Mouse (Mus musculus): ENCODE data around the gene Agbl4. TPM values are rescaled to one million over a fixed set of nuclear protein-coding genes. Genes with fewer than 3 reads are reported as not detected.
A peak's percentile ranks its signal among the peaks of the same experiment; 100 is the strongest.

The Agbl4 gene
- total and polyA plus RNA-seq, 2 experiments, result not detected

DNA sequence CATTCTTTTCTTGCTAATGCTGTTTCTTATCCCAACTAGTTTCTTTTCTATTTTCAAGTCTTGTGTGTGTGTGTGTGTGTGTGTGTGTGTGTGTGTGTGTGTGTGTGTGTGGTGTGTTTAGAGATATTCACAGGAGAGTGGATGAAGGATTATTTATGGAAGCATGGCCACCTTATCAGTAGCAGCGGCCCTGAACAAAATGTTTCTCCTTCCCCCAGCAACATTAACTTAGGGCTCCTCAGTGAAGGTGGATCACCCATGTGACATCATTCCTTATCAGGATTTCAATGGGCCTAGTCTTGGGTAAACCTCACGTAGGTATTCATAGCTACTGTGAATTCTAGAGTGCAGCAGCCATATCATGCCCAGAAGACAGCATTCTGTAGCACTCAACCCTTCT lies 22.8 kb downstream of the Agbl4 start:
- Histone ChIP-seq H3K9ac (ENCODE audit: low read depth, low read length) (no peak overlapping the region), H3K4me1 (ENCODE audit: control insufficient read depth, insufficient read depth, low read length) (no peaks in the 10 kb centered on the region), H3K36me3 (ENCODE audit: control insufficient read depth, insufficient read depth, low read length) (no peaks in the 10 kb centered on the region), H3K27me3 (ENCODE audit: control insufficient read depth, insufficient read depth, low read length) (no peaks in the 10 kb centered on the region), H3K27ac (replicated peaks; ENCODE audit: insufficient read depth, low read depth, low read length) (no peak overlapping the region), H3K4me3 (ENCODE audit: insufficient read depth, low read depth, low read length) (no peak overlapping the region), H3K79me2 (ENCODE audit: control insufficient read depth, insufficient read depth, low read length) (no peaks in the 10 kb centered on the region)
- DNase-seq (ENCODE audit: extremely low read depth, low read depth, low spot score), result no peak
- no peak for TF ChIP-seq POLR2A (IDR thresholded peaks at IDR 0.05; ENCODE audit: extremely low read depth, insufficient read depth, low read length)
- no peak for TF ChIP-seq CTCF (IDR thresholded peaks at IDR 0.05; ENCODE audit: low read depth, low read length)
- WGBS, result 49% methylated on average over 2 of the region's 2 CpGs

- Histone ChIP-seq H3K36me3 (ENCODE audit: control insufficient read depth, insufficient read depth, low read length) (no peaks in the 10 kb centered on the region), H3K9ac (ENCODE audit: low read depth, low read length) (no peak overlapping the region), H3K4me3 (ENCODE audit: insufficient read depth, low read depth, low read length) (no peak overlapping the region), H3K27me3 (ENCODE audit: control insufficient read depth, insufficient read depth, low read length) (no peaks in the 10 kb centered on the region), H3K79me2 (ENCODE audit: control insufficient read depth, insufficient read depth, low read length) (no peaks in the 10 kb centered on the region), H3K4me1 (ENCODE audit: control insufficient read depth, insufficient read depth, low read length) (no peaks in the 10 kb centered on the region), H3K27ac (replicated peaks; ENCODE audit: insufficient read depth, low read depth, low read length) (no peak overlapping the region)
- TF ChIP-seq CTCF (IDR thresholded peaks at IDR 0.05; ENCODE audit: low read depth, low read length), result no peak
- TF ChIP-seq POLR2A (IDR thresholded peaks at IDR 0.05; ENCODE audit: extremely low read depth, insufficient read depth, low read length), result no peak
- no peak for DNase-seq (ENCODE audit: extremely low read depth, low read depth, low spot score)
Observed at GRCm38 (mm10) chr4:110427653-110428052, 30.2 kb downstream of the Agbl4 start.

DNA sequence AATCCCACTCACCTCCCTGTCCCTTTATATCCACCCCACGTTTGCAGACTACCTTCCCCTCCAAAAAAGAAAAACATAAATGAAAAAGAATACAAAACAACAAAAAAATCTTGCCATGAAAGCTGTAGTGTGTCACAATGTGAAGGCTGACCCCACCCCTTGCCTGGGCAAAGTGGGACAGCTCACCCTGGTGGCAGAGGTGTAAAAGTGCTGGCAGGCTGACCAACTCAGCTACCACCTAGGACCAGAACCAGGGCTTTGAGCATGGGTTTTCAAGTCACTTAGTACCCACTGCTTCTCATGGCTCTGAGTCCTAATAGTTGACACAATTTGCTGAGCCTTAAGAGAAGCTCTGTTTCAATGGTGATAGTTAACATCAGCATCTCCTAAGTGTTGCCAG lies 96.9 kb downstream of the Agbl4 start:
- 24% methylated on average over 1 of the region's 1 CpGs for WGBS

DNA sequence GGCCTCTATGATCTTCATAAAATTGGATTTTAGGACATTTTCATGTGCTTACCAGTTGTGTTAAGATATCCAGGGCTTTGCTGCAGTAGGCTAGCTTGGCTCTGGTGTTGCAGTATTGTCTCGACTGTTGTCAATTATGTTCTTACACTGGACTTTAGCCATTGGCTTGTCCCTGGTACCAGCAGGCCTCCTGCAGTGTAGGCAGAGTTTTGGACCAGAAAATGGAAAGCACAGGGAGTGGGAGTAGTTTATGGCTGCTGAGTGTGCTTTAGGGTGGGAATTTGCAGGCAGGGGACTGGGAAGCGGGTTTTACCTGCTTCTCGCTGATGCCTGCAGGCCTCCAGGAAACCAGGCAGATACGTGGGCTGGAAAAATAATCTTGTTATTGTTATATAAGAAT lies 132.3 kb downstream of the Agbl4 start:
- no peaks in the 10 kb centered on the region for H3K4me1 ChIP-seq (ENCODE audit: control insufficient read depth, insufficient read depth, low read length)
- H3K4me3 ChIP-seq (ENCODE audit: insufficient read depth, low read depth, low read length), result no peak overlapping the region
- H3K27ac ChIP-seq (replicated peaks; ENCODE audit: insufficient read depth, low read depth, low read length), result no peak overlapping the region
- no peaks in the 10 kb centered on the region for H3K27me3 ChIP-seq (ENCODE audit: control insufficient read depth, insufficient read depth, low read length)
- no peaks in the 10 kb centered on the region for H3K79me2 ChIP-seq (ENCODE audit: control insufficient read depth, insufficient read depth, low read length)
- no peak overlapping the region for H3K9ac ChIP-seq (ENCODE audit: low read depth, low read length)
- TF ChIP-seq CTCF (IDR thresholded peaks at IDR 0.05; ENCODE audit: low read depth, low read length), result no peak
- no peak for TF ChIP-seq POLR2A (IDR thresholded peaks at IDR 0.05; ENCODE audit: extremely low read depth, insufficient read depth, low read length)
- DNase-seq (ENCODE audit: extremely low read depth, low read depth, low spot score), result no peak
- H3K36me3 ChIP-seq (ENCODE audit: control insufficient read depth, insufficient read depth, low read length), result no peaks in the 10 kb centered on the region
- 77% methylated on average over 4 of the region's 4 CpGs for WGBS

More for the DNA sequence above, 96.9 kb downstream of the Agbl4 start:
- Histone ChIP-seq H3K36me3 (ENCODE audit: control insufficient read depth, insufficient read depth, low read length) (no peaks in the 10 kb centered on the region), H3K27me3 (ENCODE audit: control insufficient read depth, insufficient read depth, low read length) (no peaks in the 10 kb centered on the region), H3K4me1 (ENCODE audit: control insufficient read depth, insufficient read depth, low read length) (no peaks in the 10 kb centered on the region), H3K4me3 (ENCODE audit: insufficient read depth, low read depth, low read length) (no peak overlapping the region), H3K9ac (ENCODE audit: low read depth, low read length) (no peak overlapping the region), H3K27ac (replicated peaks; ENCODE audit: insufficient read depth, low read depth, low read length) (no peak overlapping the region), H3K79me2 (ENCODE audit: control insufficient read depth, insufficient read depth, low read length) (no peaks in the 10 kb centered on the region)
- DNase-seq (ENCODE audit: extremely low read depth, low read depth, low spot score), result peak; percentile 7
- TF ChIP-seq CTCF (IDR thresholded peaks at IDR 0.05; ENCODE audit: low read depth, low read length) (peak; percentile 71), POLR2A (IDR thresholded peaks at IDR 0.05; ENCODE audit: extremely low read depth, insufficient read depth, low read length) (no peak)

DNA sequence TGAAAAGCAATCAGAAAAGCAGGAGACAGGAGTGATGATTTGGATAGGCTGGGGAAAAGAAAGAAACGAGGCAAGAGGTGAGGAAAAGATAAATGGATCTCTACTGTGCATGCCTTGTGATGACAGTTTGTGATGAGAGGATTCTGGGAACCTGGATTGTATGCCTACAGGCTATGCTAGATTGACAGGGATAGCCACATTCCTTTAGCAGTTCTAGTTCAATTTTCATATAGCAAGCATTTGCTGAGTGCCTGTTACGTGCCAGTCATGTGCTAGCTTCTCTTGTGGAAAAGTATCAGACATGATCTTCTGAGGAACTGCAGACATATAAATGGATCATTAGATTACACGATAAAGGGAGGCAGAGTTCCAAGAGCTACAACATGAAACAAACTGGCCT lies 151.8 kb downstream of the Agbl4 start:
- H3K9ac ChIP-seq (ENCODE audit: low read depth, low read length), result no peak overlapping the region
- no peak overlapping the region for H3K27ac ChIP-seq (replicated peaks; ENCODE audit: insufficient read depth, low read depth, low read length)
- 52% methylated on average over 3 of the region's 3 CpGs for WGBS
- H3K4me1 ChIP-seq (ENCODE audit: control insufficient read depth, insufficient read depth, low read length), result no peaks in the 10 kb centered on the region
- H3K36me3 ChIP-seq (ENCODE audit: control insufficient read depth, insufficient read depth, low read length), result no peaks in the 10 kb centered on the region
- DNase-seq (ENCODE audit: extremely low read depth, low read depth, low spot score), result no peak
- no peak overlapping the region for H3K4me3 ChIP-seq (ENCODE audit: insufficient read depth, low read depth, low read length)
- TF ChIP-seq CTCF (IDR thresholded peaks at IDR 0.05; ENCODE audit: low read depth, low read length) (no peak), POLR2A (IDR thresholded peaks at IDR 0.05; ENCODE audit: extremely low read depth, insufficient read depth, low read length) (no peak)
- H3K27me3 ChIP-seq (ENCODE audit: control insufficient read depth, insufficient read depth, low read length), result no peaks in the 10 kb centered on the region
- H3K79me2 ChIP-seq (ENCODE audit: control insufficient read depth, insufficient read depth, low read length), result no peaks in the 10 kb centered on the region

DNA sequence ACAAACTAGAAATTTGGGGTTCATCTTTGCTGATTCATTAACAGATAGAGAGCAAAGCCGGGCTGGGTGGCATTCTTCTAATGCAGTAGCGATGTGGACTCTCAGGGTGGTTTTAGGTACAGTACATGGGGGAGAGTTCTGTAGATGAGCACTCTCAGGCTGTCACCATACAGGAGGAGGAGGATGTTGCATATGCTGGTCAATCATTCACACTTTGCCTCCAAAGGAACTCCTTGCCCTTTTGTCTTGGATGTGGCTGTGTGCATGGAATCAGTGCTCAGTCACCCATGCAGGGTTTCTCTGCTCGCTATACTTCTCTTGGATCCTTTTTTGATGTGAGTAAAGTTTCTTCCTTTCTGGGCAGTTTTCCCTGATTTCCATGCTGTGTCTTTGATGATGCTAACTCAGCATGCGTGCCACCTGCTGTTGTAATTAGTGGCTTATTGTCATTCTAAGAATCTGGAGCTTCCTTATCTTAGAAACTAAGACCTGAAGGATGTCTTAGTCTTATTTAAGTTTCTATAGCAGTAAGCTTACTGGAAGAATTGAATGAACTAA lies 200.3 kb downstream of the Agbl4 start:
- Histone ChIP-seq H3K9ac (ENCODE audit: low read depth, low read length) (no peak overlapping the region), H3K27ac (replicated peaks; ENCODE audit: insufficient read depth, low read depth, low read length) (no peak overlapping the region), H3K4me3 (ENCODE audit: insufficient read depth, low read depth, low read length) (no peak overlapping the region), H3K27me3 (ENCODE audit: control insufficient read depth, insufficient read depth, low read length) (no peaks in the 10 kb centered on the region), H3K4me1 (ENCODE audit: control insufficient read depth, insufficient read depth, low read length) (no peaks in the 10 kb centered on the region), H3K79me2 (ENCODE audit: control insufficient read depth, insufficient read depth, low read length) (no peaks in the 10 kb centered on the region), H3K36me3 (ENCODE audit: control insufficient read depth, insufficient read depth, low read length) (no peaks in the 10 kb centered on the region)
- WGBS, result 69% methylated on average over 4 of the region's 4 CpGs
- no peak for TF ChIP-seq CTCF (IDR thresholded peaks at IDR 0.05; ENCODE audit: low read depth, low read length)
- no peak for DNase-seq (ENCODE audit: extremely low read depth, low read depth, low spot score)

Measured in liver, adult 2 months (tissue).